Mouse (Mus musculus): ENCODE data around the gene Gstm2.
A peak's percentile ranks its signal among the peaks of the same experiment; 100 is the strongest.

Gstm2 gene

GRCm38 (mm10) chr3:107939830-107940229 lies 46.4 kb downstream of the Gstm2 start:
- no peak for DNase-seq

- DNase-seq: peak; percentile 52
Measured at GRCm38 (mm10) chr3:107939403-107939802, 46.9 kb downstream of the Gstm2 start.

- no peak for DNase-seq
Measured at GRCm38 (mm10) chr3:107935888-107936287, 50.4 kb downstream of the Gstm2 start.

GRCm38 (mm10) chr3:107935268-107935667 lies 51.0 kb downstream of the Gstm2 start:
- DNase-seq: no peak

GRCm38 (mm10) chr3:107932128-107932527 lies 54.1 kb downstream of the Gstm2 start:
- DNase-seq: no peak

Measured in embryo, embryonic 11 days (tissue).